Mouse (Mus musculus) lung, adult 2 months (tissue): ENCODE results near the gene Insm1. TPM values are rescaled to one million over a fixed set of nuclear protein-coding genes. Genes with fewer than 3 reads are reported as not detected.

Source experiments
- DNase-seq: peaks from one replicate; pipeline ENCODE4 v3.0.0; 2022
- H3K4me1 ChIP-seq: fragments of 200-500 bp; 2 replicates; pipeline ENCODE4 v1.6.1; 2011; ENCODE audit warnings: low read length; ENCODE audit not compliant: control insufficient read depth, insufficient read depth
- H3K4me3 ChIP-seq: fragments of 200-500 bp; replicated peaks from 2 replicates; pipeline ENCODE3; 2011; ENCODE audit warnings: low read depth, mild to moderate bottlenecking, control low read depth, low read length; ENCODE audit errors: extremely low read depth
- CTCF ChIP-seq: fragments of 200-500 bp; IDR thresholded peaks from 2 replicates; pipeline ENCODE4 v1.5.1; 2011; ENCODE audit warnings: mild to moderate bottlenecking, low read length, control low read depth; ENCODE audit not compliant: insufficient read depth
- POLR2A ChIP-seq: fragments of 200-500 bp; IDR thresholded peaks from 2 replicates; pipeline ENCODE4 v1.6.1; 2011; ENCODE audit warnings: low read depth, mild to moderate bottlenecking, control low read depth, low read length, borderline replicate concordance; ENCODE audit errors: extremely low read depth
- WGBS: fragments of 180-500 bp; shearing (Covaris S2); methylation state at CpG from one replicate; pipeline ENCODE4 v1.1.7; 2018; 5-methylcytosine and 5-hydroxymethylcytosine counted together
- polyA plus RNA-seq: library from polyadenylated mRNA; depleted of rRNA; stranded (reverse); fragments of >200 nt; gene quantifications from 2 replicates; pipeline ENCODE4 v1.2.3, GENCODE M21; 2012; rRNA removed

Insm1 gene
- polyA plus RNA-seq, result 0.15 and 0.51 TPM in 2 replicates

- H3K4me3 ChIP-seq, result peak within 1 kb of the TSS; percentile 48
- no peak for TF ChIP-seq CTCF
- no peak for TF ChIP-seq POLR2A
- H3K4me1 ChIP-seq, result peaks cover 9% of the 10 kb centered on the region
- WGBS, result 1% methylated on average over 84 of the region's 86 CpGs
- DNase-seq, result peak; percentile 33
Measured at GRCm38 (mm10) chr2:146221076-146221928, at the start of gene Insm1. TSS of gene Insm1 (plus strand) at chr2:146221921.

GRCm38 (mm10) chr2:146172106-146172505, 49.6 kb upstream of the Insm1 start:
- DNase-seq, result no peak
- WGBS, result 54% methylated on average over 4 of the region's 4 CpGs
- H3K4me3 ChIP-seq, result no peak overlapping the region
- TF ChIP-seq POLR2A (no peak), CTCF (no peak)
- no peaks in the 10 kb centered on the region for H3K4me1 ChIP-seq

GRCm38 (mm10) chr2:146174173-146174572, 47.5 kb upstream of the Insm1 start:
- TF ChIP-seq CTCF, result no peak
- TF ChIP-seq POLR2A, result no peak
- H3K4me3 ChIP-seq, result no peak overlapping the region
- 74% methylated on average over 7 of the region's 7 CpGs for WGBS
- no peaks in the 10 kb centered on the region for H3K4me1 ChIP-seq
- no peak for DNase-seq

GRCm38 (mm10) chr2:146178718-146179117, 43.0 kb upstream of the Insm1 start:
- no peak overlapping the region for H3K4me3 ChIP-seq
- no peaks in the 10 kb centered on the region for H3K4me1 ChIP-seq
- DNase-seq, result no peak
- TF ChIP-seq CTCF, result no peak
- no peak for TF ChIP-seq POLR2A
- 66% methylated on average over 1 of the region's 1 CpGs for WGBS

GRCm38 (mm10) chr2:146183830-146184793, 37.6 kb upstream of the Insm1 start:
- TF ChIP-seq CTCF, result no peak
- no peak for TF ChIP-seq POLR2A
- WGBS, result 71% methylated on average over 24 of the region's 24 CpGs
- Histone ChIP-seq H3K4me1 (no peaks in the 10 kb centered on the region), H3K4me3 (no peak overlapping the region)
- DNase-seq, result no peak

GRCm38 (mm10) chr2:146196126-146196525, 25.6 kb upstream of the Insm1 start:
- Histone ChIP-seq H3K4me1 (no peaks in the 10 kb centered on the region), H3K4me3 (no peak overlapping the region)
- no peak for DNase-seq
- 90% methylated on average over 11 of the region's 11 CpGs for WGBS
- TF ChIP-seq CTCF (no peak), POLR2A (no peak)

GRCm38 (mm10) chr2:146197947-146198346, 23.8 kb upstream of the Insm1 start:
- 36% methylated on average over 7 of the region's 7 CpGs for WGBS
- TF ChIP-seq POLR2A (no peak), CTCF (no peak)
- Histone ChIP-seq H3K4me1 (no peaks in the 10 kb centered on the region), H3K4me3 (no peak overlapping the region)
- DNase-seq, result no peak

- TF ChIP-seq POLR2A, result no peak
- TF ChIP-seq CTCF, result no peak
- 44% methylated on average over 4 of the region's 4 CpGs for WGBS
- H3K4me3 ChIP-seq, result no peak overlapping the region
- H3K4me1 ChIP-seq, result no peaks in the 10 kb centered on the region
- no peak for DNase-seq
Measured at GRCm38 (mm10) chr2:146210968-146211367, 10.8 kb upstream of the Insm1 start.

GRCm38 (mm10) chr2:146214715-146215114, 7.0 kb upstream of the Insm1 start:
- Histone ChIP-seq H3K4me1 (peaks cover 5% of the 10 kb centered on the region; the same call in 1 of the 2 replicates), H3K4me3 (no peak overlapping the region)
- 7% methylated on average over 9 of the region's 9 CpGs for WGBS
- peak; percentile 14 for DNase-seq
- TF ChIP-seq POLR2A (no peak), CTCF (peak; percentile 77)
